Mouse (Mus musculus): ENCODE measurements at regions not wholly inside any gene's neighbourhood (a gene's known extent, or its start where the extent isn't known, plus 50 kb on each side); places are given as distances from the start of the nearest gene placed in this dataset.

- TF ChIP-seq CTCF (IDR thresholded peaks at IDR 0.05; ENCODE audit: low read depth) = no peak
- no peak for TF ChIP-seq EP300 (optimal IDR thresholded peaks at IDR 0.05)
Measured at GRCm38 (mm10) chr14:86242836-86243235, 898.2 kb downstream of the Diaph3 start.
